Mouse (Mus musculus): ENCODE data around the gene Mrps21. TPM values are rescaled to one million over a fixed set of nuclear protein-coding genes. Genes with fewer than 3 reads are reported as not detected.

The Mrps21 gene
- polyA plus RNA-seq, 1 experiment from 2014 or later: 277 TPM

GRCm38 (mm10) chr3:95893126-95893525, 21.8 kb upstream of the Mrps21 start:
- no peaks in the 10 kb centered on the region for H3K9me3 ChIP-seq (ENCODE audit: control insufficient read depth, low read length)
- peak overlapping the region; percentile 32; the same call in 1 of the 2 replicates for H3K9ac ChIP-seq (replicated peaks; ENCODE audit: low read depth, low read length)
- ATAC-seq (ENCODE audit: low read depth): peak; percentile 4; the same call in 1 of the 2 replicates
- no peaks in the 10 kb centered on the region for H3K36me3 ChIP-seq (ENCODE audit: control insufficient read depth, insufficient read depth, low read length)
- peak overlapping the region; percentile 62 for H3K4me3 ChIP-seq (ENCODE audit: low read depth, low read length)
- H3K4me2 ChIP-seq (ENCODE audit: low read depth, low read length): peak overlapping the region; percentile 56
- 13% methylated on average over 7 of the region's 7 CpGs for WGBS
- no peaks in the 10 kb centered on the region for H3K27me3 ChIP-seq (ENCODE audit: control insufficient read depth, insufficient read depth, low read length)
- H3K4me1 ChIP-seq (ENCODE audit: control insufficient read depth, insufficient read depth, low read length): peaks cover 9% of the 10 kb centered on the region
- H3K27ac ChIP-seq (ENCODE audit: low read depth, low read length): peak overlapping the region; percentile 55; the same call in 1 of the 2 replicates

- Histone ChIP-seq H3K27me3 (ENCODE audit: control insufficient read depth, insufficient read depth, low read length) (no peaks in the 10 kb centered on the region), H3K9me3 (ENCODE audit: control insufficient read depth, low read length) (no peaks in the 10 kb centered on the region), H3K27ac (ENCODE audit: low read depth, low read length) (peak overlapping the region; percentile 55; the same call in 1 of the 2 replicates), H3K4me1 (ENCODE audit: control insufficient read depth, insufficient read depth, low read length) (peaks cover 9% of the 10 kb centered on the region), H3K4me3 (ENCODE audit: low read depth, low read length) (peak overlapping the region; percentile 9; the same call in 1 of the 2 replicates), H3K9ac (replicated peaks; ENCODE audit: low read depth, low read length) (peak overlapping the region; percentile 32; the same call in 1 of the 2 replicates), H3K36me3 (ENCODE audit: control insufficient read depth, insufficient read depth, low read length) (no peaks in the 10 kb centered on the region), H3K4me2 (ENCODE audit: low read depth, low read length) (peak overlapping the region; percentile 27; the same call in 1 of the 2 replicates)
- WGBS: 29% methylated on average over 11 of the region's 11 CpGs
- ATAC-seq (ENCODE audit: low read depth): no peak
Measured at GRCm38 (mm10) chr3:95892066-95893052, 21.0 kb upstream of the Mrps21 start.

- WGBS: 22% methylated on average over 12 of the region's 12 CpGs
- peak within 1 kb of the TSS; percentile 55 for H3K27ac ChIP-seq (ENCODE audit: low read depth, low read length)
Measured at GRCm38 (mm10) chr3:95891211-95892065, 20.1 kb upstream of the Mrps21 start, which contains the start of gene BC028528. BC028528 (minus strand) TSS chr3:95892005.

GRCm38 (mm10) chr3:95889664-95890063, 18.3 kb upstream of the Mrps21 start:
- no peak for ATAC-seq (ENCODE audit: low read depth)
- H3K27ac ChIP-seq (ENCODE audit: low read depth, low read length): no peak overlapping the region
- no peak overlapping the region for H3K4me2 ChIP-seq (ENCODE audit: low read depth, low read length)
- no peaks in the 10 kb centered on the region for H3K9me3 ChIP-seq (ENCODE audit: control insufficient read depth, low read length)
- H3K36me3 ChIP-seq (ENCODE audit: control insufficient read depth, insufficient read depth, low read length): no peaks in the 10 kb centered on the region
- H3K27me3 ChIP-seq (ENCODE audit: control insufficient read depth, insufficient read depth, low read length): no peaks in the 10 kb centered on the region
- 83% methylated on average over 3 of the region's 3 CpGs for WGBS
- no peak overlapping the region for H3K9ac ChIP-seq (replicated peaks; ENCODE audit: low read depth, low read length)
- no peak overlapping the region for H3K4me3 ChIP-seq (ENCODE audit: low read depth, low read length)
- 0 out of 2 replicates have a peak, but pooled peaks cover 4% of the 10 kb centered on the region for H3K4me1 ChIP-seq (ENCODE audit: control insufficient read depth, insufficient read depth, low read length)

More at GRCm38 (mm10) chr3:95891211-95892065, 20.1 kb upstream of the Mrps21 start, which contains the start of gene BC028528:
- peak within 1 kb of the TSS; percentile 32; the same call in 1 of the 2 replicates for H3K9ac ChIP-seq (replicated peaks; ENCODE audit: low read depth, low read length)
- no peaks in the 10 kb centered on the region for H3K27me3 ChIP-seq (ENCODE audit: control insufficient read depth, insufficient read depth, low read length)
- no peak for ATAC-seq (ENCODE audit: low read depth)
- H3K4me2 ChIP-seq (ENCODE audit: low read depth, low read length): peak within 1 kb of the TSS; percentile 27; the same call in 1 of the 2 replicates
- no peaks in the 10 kb centered on the region for H3K9me3 ChIP-seq (ENCODE audit: control insufficient read depth, low read length)
- no peaks in the 10 kb centered on the region for H3K36me3 ChIP-seq (ENCODE audit: control insufficient read depth, insufficient read depth, low read length)
- H3K4me1 ChIP-seq (ENCODE audit: control insufficient read depth, insufficient read depth, low read length): peaks cover 9% of the 10 kb centered on the region
- H3K4me3 ChIP-seq (ENCODE audit: low read depth, low read length): peak within 1 kb of the TSS; percentile 9; the same call in 1 of the 2 replicates

- Histone ChIP-seq H3K4me1 (ENCODE audit: control insufficient read depth, insufficient read depth, low read length) (peaks cover 3% of the 10 kb centered on the region; the same call in 1 of the 2 replicates), H3K4me3 (ENCODE audit: low read depth, low read length) (no peak overlapping the region), H3K9ac (replicated peaks; ENCODE audit: low read depth, low read length) (no peak overlapping the region), H3K27ac (ENCODE audit: low read depth, low read length) (no peak overlapping the region), H3K27me3 (ENCODE audit: control insufficient read depth, insufficient read depth, low read length) (no peaks in the 10 kb centered on the region), H3K36me3 (ENCODE audit: control insufficient read depth, insufficient read depth, low read length) (no peaks in the 10 kb centered on the region), H3K4me2 (ENCODE audit: low read depth, low read length) (no peak overlapping the region), H3K9me3 (ENCODE audit: control insufficient read depth, low read length) (no peaks in the 10 kb centered on the region)
- WGBS: 68% methylated on average over 4 of the region's 4 CpGs
- ATAC-seq (ENCODE audit: low read depth): no peak
Measured at GRCm38 (mm10) chr3:95887596-95887995, 16.3 kb upstream of the Mrps21 start.

GRCm38 (mm10) chr3:95884400-95884799, 13.1 kb upstream of the Mrps21 start:
- Histone ChIP-seq H3K27ac (ENCODE audit: low read depth, low read length) (no peak overlapping the region), H3K4me3 (ENCODE audit: low read depth, low read length) (no peak overlapping the region), H3K4me2 (ENCODE audit: low read depth, low read length) (no peak overlapping the region), H3K9me3 (ENCODE audit: control insufficient read depth, low read length) (no peaks in the 10 kb centered on the region), H3K27me3 (ENCODE audit: control insufficient read depth, insufficient read depth, low read length) (no peaks in the 10 kb centered on the region), H3K9ac (replicated peaks; ENCODE audit: low read depth, low read length) (no peak overlapping the region), H3K36me3 (ENCODE audit: control insufficient read depth, insufficient read depth, low read length) (no peaks in the 10 kb centered on the region), H3K4me1 (ENCODE audit: control insufficient read depth, insufficient read depth, low read length) (peaks cover 7% of the 10 kb centered on the region; the same call in 1 of the 2 replicates)
- 83% methylated on average over 5 of the region's 5 CpGs for WGBS
- no peak for ATAC-seq (ENCODE audit: low read depth)

- H3K27me3 ChIP-seq (ENCODE audit: control insufficient read depth, insufficient read depth, low read length): no peaks in the 10 kb centered on the region
- H3K27ac ChIP-seq (ENCODE audit: low read depth, low read length): no peak overlapping the region
- H3K4me3 ChIP-seq (ENCODE audit: low read depth, low read length): peak overlapping the region; percentile 50
- no peaks in the 10 kb centered on the region for H3K9me3 ChIP-seq (ENCODE audit: control insufficient read depth, low read length)
- H3K4me2 ChIP-seq (ENCODE audit: low read depth, low read length): peak overlapping the region; percentile 98
- H3K9ac ChIP-seq (replicated peaks; ENCODE audit: low read depth, low read length): no peak overlapping the region; the same call in 1 of the 2 replicates
- no peaks in the 10 kb centered on the region for H3K36me3 ChIP-seq (ENCODE audit: control insufficient read depth, insufficient read depth, low read length)
- H3K4me1 ChIP-seq (ENCODE audit: control insufficient read depth, insufficient read depth, low read length): peaks cover 7% of the 10 kb centered on the region; the same call in 1 of the 2 replicates
- WGBS: 4% methylated on average over 24 of the region's 24 CpGs
- no peak for ATAC-seq (ENCODE audit: low read depth)
Measured at GRCm38 (mm10) chr3:95882816-95883425, 11.6 kb upstream of the Mrps21 start.
